Mouse (Mus musculus) left cerebral cortex, adult 18-20 months (tissue): ENCODE measurements around the gene Klf11. TPM values are rescaled to one million over a fixed set of nuclear protein-coding genes. Genes with fewer than 3 reads are reported as not detected.
"Not testable (repeated sequence)": the region's sequence is repeated elsewhere in the genome, so short reads cannot be mapped to it uniquely, and the experiment has no call there.

ENCODE experiments used
- DNase-seq, 2 experiments: peaks; one replicate each; pipeline ENCODE4 v3.0.0; 2021 to 2022; ENCODE audit warnings: low spot score in 2 of 2, mixed read lengths in 1 of 2
- total RNA-seq, 2 experiments: library from RNA; stranded (reverse); gene quantifications; 2 replicates each; pipeline ENCODE4 v1.2.3; 2021

Klf11 gene
- total RNA-seq, 2 experiments from 2014 or later = 5.7 to 5.9 TPM

GRCm38 (mm10) chr12:24699578-24699977, 48.5 kb downstream of the Klf11 start:
- no peak for DNase-seq

GRCm38 (mm10) chr12:24701621-24702020, 50.5 kb downstream of the Klf11 start:
- not testable (repeated sequence) for DNase-seq

GRCm38 (mm10) chr12:24703013-24703412, 51.9 kb downstream of the Klf11 start:
- DNase-seq = no peak

GRCm38 (mm10) chr12:24705502-24706263, 54.6 kb downstream of the Klf11 start:
- no peak for DNase-seq

- DNase-seq = no peak
Observed at GRCm38 (mm10) chr12:24706764-24707479, 55.8 kb downstream of the Klf11 start.

- DNase-seq = no peak
Observed at GRCm38 (mm10) chr12:24707480-24707802, 56.4 kb downstream of the Klf11 start.

- DNase-seq = peak; percentile 93 to 95
Observed at GRCm38 (mm10) chr12:24707954-24708823, 57.1 kb downstream of the Klf11 start, which contains the start of gene Rrm2. TSS of gene Rrm2 (plus strand) at chr12:24708241.

GRCm38 (mm10) chr12:24708824-24709218, 57.7 kb downstream of the Klf11 start:
- DNase-seq = no peak

- no peak for DNase-seq
Observed at GRCm38 (mm10) chr12:24709409-24709808, 58.3 kb downstream of the Klf11 start.

- DNase-seq = peak in 1 of 2 experiments; percentile 41
Observed at GRCm38 (mm10) chr12:24709831-24710508, 58.9 kb downstream of the Klf11 start.

- no peak for DNase-seq
Observed at GRCm38 (mm10) chr12:24710672-24711071, 59.6 kb downstream of the Klf11 start.

Other genes starting within 250 kb of the Klf11 start
- 10 to 100 TPM; 28.3 to 29.6 TPM for gene Taf1b, start 152.9 kb upstream of the Klf11 start, total RNA-seq
- gene Grhl1, start 79.0 kb upstream of the Klf11 start, total RNA-seq = 10 to 100 TPM; 10.8 to 14.2 TPM
- 10 to 100 TPM; 18.0 to 19.7 TPM for gene Cys1, start 30.5 kb downstream of the Klf11 start, total RNA-seq
- 1 to 10 TPM; 1.2 to 1.4 TPM for gene Rrm2, start 57.0 kb downstream of the Klf11 start, total RNA-seq
- gene Mboat2, start 179.6 kb downstream of the Klf11 start, total RNA-seq = 10 to 100 TPM; 85.0 to 94.7 TPM